Mouse (Mus musculus): ENCODE data around the gene Pycard. TPM values are rescaled to one million over a fixed set of nuclear protein-coding genes. Genes with fewer than 3 reads are reported as not detected.
A peak's percentile ranks its signal among the peaks of the same experiment; 100 is the strongest.

Pycard gene
- polyA plus RNA-seq, 1 experiment from 2014 or later: 4.1 TPM

DNA sequence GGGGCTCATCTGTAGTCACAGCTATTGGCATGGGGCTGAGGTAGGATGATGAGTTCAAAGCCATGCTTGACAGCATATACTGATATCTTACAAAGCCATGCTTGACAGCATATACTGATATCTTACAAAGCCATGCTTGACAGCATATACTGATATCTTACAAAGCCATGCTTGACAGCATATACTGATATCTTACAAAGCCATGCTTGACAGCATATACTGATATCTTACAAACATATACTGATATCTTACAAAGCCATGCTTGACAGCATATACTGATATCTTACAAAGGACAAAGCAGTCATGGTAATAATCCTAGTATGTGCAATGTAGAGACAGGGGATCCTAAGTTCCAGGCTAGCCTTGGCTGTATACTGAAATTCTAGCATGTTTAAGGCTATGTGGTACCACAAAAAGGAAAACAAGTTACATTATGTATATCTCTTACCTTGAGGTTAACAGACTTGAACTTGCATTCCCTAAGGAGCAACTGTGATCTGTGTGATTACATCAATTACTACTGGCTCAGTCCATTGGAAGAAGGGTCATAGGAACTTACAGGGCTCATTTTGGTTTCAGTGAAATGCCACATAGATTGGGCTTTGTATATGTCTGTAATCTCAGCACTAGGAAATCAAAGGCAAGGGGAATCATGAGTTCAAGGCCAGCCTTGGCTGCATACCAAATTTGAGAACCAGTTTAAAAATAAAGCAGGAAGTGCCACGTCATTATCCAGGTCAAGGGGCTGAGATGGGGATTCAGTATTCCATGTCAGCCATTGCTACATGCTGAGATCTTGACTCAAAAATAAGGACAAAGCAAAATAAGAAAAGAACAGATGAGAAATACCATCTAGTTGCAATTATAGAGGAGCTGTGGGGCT is 6.6 kb upstream of the Pycard start:
- ATAC-seq: no peak
- WGBS: 89% methylated on average over 1 of the region's 1 CpGs

DNA sequence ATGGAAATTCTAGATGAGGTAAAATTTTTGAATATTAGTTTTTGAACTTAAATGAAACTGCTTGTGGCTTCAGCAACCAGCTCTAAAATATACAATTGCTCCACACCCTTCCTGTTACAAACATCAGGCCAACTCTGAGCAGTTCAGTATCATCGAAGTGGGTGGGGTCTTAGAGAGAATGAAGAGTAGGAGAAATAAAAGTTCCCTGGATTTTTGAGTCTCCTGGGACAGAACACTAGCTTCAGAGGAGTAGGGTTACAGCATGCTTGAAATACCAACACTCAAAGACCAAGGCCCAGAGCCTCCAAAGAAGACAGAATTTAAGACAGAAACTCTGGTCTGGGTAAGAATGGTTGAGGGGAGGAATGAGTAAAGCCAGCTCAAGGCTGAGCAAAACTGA is 5.8 kb upstream of the Pycard start:
- 89% methylated on average over 1 of the region's 1 CpGs for WGBS
- Histone ChIP-seq H3K9ac (replicated peaks) (no peak overlapping the region), H3K36me3 (no peaks in the 10 kb centered on the region), H3K27ac (no peak overlapping the region), H3K27me3 (peaks cover 4% of the 10 kb centered on the region; the same call in 1 of the 2 replicates), H3K9me3 (no peaks in the 10 kb centered on the region), H3K4me1 (replicated peaks) (peaks cover 2% of the 10 kb centered on the region), H3K4me3 (replicated peaks) (no peak overlapping the region), H3K4me2 (replicated peaks) (no peak overlapping the region)
- no peak for ATAC-seq

More for the DNA sequence above, 6.6 kb upstream of the Pycard start:
- Histone ChIP-seq H3K36me3 (no peaks in the 10 kb centered on the region), H3K4me3 (replicated peaks) (no peak overlapping the region), H3K9ac (replicated peaks) (no peak overlapping the region), H3K9me3 (no peaks in the 10 kb centered on the region), H3K4me1 (replicated peaks) (peaks cover 8% of the 10 kb centered on the region), H3K27me3 (peaks cover 8% of the 10 kb centered on the region; the same call in 1 of the 2 replicates), H3K27ac (no peak overlapping the region), H3K4me2 (replicated peaks) (no peak overlapping the region)

DNA sequence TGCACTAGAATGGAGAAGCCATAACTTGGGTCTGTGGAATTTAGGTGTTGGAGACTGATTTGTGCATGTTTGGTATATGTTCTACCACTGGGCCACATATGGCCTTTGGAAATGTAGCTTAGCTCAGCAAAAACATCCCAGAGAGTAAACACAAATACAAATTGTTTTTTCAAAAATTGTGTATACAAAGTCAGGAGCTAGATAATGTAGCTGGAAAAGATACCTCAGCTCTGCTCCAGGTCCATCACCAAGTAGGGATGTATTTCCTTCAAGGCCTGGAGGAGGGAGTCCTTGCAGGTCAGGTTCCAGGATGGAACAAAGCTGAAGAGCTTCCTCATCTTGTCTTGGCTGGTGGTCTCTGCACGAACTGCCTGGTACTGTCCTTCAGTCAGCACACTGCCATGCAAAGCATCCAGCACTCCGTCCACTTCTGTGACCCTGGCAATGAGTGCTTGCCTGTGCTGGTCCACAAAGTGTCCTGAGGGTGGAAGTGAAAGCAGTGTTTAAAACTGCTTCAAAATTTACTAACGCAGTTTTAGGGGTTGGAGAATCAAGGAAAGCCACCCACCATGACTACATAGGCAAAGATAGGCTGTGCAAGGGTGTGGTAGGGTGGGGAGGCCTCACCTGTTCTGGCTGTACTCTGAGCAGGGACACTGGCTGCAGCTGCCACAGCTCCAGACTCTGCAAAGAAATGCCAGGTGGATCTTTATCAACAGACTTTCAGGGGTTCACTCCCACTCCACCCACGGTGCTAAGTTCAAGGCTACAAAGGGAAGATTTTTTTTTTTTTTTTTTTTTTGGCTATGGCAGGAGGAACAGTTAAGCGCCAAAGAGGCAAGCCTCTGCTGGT is 953 bp downstream of the Pycard start:
- Histone ChIP-seq H3K9me3 (no peaks in the 10 kb centered on the region), H3K4me1 (replicated peaks) (no peaks in the 10 kb centered on the region), H3K4me2 (replicated peaks) (peak overlapping the region; percentile 26), H3K27ac (no peak overlapping the region), H3K27me3 (no peaks in the 10 kb centered on the region), H3K4me3 (replicated peaks) (no peak overlapping the region), H3K36me3 (peaks cover 22% of the 10 kb centered on the region), H3K9ac (replicated peaks) (no peak overlapping the region)
- 46% methylated on average over 5 of the region's 5 CpGs for WGBS
- no peak for ATAC-seq

DNA sequence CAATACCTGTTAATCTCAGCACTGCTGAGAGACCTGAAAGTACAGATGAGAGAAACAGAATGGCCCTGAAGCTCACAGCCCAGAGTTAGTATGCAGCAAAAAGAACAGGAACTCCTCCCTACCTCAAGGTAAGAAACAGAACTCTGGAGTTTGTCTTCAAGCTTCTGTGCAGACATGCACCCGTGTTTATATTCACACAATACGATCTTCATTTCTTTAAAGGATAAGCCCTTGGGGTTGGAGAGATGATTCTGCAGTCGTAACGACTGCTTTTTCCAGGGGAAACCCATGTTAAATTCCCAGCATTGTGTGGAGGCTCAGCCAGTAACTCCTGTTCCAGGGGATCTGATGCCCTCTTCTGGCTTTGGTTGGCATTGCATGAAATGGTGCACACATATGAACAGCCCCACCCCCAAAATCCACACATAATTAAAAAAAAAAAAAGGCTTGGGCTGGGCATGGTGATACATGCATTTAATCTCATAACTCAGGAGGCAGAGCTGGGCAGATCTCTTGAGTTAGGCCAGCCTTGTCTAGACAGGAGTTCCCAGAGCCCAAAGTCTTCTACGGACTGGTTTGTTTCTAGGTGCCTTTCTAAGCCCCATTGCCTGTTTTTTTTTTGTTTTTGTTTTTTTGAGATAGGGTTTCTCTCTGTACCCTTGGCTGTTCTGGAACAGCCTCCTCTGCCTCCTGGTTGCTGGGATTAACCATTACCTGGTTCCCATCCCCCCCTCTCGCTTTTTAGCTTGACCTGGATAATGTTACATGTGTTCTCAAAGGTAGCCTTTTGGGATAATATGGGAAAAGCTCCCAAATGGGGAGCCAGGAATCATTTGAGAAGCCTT is 1.8 kb downstream of the Pycard start:
- H3K27ac ChIP-seq: peak overlapping the region; percentile 40
- WGBS: 51% methylated on average over 6 of the region's 6 CpGs

DNA sequence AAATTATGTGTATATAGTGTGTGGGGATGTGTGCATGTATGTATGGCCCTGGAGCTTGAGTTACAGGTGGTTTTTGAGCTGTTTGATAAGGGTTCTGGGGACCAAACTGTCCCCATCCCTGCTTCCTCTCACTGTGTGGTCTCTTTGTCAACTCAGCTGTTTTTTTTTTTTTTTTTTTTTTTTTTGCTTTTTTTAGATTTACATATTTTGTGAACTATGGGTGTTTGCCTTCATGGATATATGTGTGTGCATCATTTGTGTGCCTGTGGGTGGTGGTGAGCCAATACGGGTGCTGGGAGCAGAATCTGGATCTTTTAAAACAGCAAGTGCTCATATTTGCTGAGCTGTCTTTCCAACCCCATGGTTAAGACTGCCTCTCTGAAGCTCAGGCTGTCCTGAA is 4.8 kb downstream of the Pycard start:
- Histone ChIP-seq H3K36me3 (peaks cover 58% of the 10 kb centered on the region), H3K27ac (no peak overlapping the region), H3K4me3 (replicated peaks) (no peak overlapping the region), H3K27me3 (no peaks in the 10 kb centered on the region), H3K9ac (replicated peaks) (no peak overlapping the region), H3K9me3 (no peaks in the 10 kb centered on the region), H3K4me1 (replicated peaks) (no peaks in the 10 kb centered on the region), H3K4me2 (replicated peaks) (no peak overlapping the region)
- ATAC-seq: no peak
- 90% methylated on average over 1 of the region's 1 CpGs for WGBS

More for the DNA sequence above, 1.8 kb downstream of the Pycard start:
- peak; percentile 56 for ATAC-seq
- Histone ChIP-seq H3K4me3 (replicated peaks) (no peak overlapping the region), H3K9ac (replicated peaks) (no peak overlapping the region), H3K4me2 (replicated peaks) (no peak overlapping the region), H3K4me1 (replicated peaks) (no peaks in the 10 kb centered on the region), H3K36me3 (peaks cover 30% of the 10 kb centered on the region), H3K27me3 (no peaks in the 10 kb centered on the region), H3K9me3 (no peaks in the 10 kb centered on the region)

DNA sequence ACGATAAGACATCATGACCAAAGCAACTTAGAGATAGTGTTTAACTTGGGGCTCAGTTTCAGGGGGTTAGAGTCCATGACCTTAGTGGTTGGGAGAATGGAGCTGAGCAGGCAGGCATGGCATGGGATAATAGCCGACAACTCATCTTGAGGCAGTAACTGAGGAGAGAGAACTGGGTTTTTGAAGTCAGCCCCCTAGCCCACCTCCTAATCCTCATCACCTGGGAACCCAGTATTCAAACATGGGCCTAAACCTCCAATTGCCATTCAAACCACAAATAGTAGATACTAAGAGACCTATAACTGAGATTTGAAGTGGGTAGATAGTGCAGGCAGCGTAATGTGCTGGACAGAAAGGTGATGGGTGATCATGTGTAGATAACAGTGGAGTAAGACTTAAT is 13.1 kb downstream of the Pycard start:
- WGBS: 94% methylated on average over 3 of the region's 3 CpGs
- no peaks in the 10 kb centered on the region for H3K4me1 ChIP-seq (replicated peaks)

DNA sequence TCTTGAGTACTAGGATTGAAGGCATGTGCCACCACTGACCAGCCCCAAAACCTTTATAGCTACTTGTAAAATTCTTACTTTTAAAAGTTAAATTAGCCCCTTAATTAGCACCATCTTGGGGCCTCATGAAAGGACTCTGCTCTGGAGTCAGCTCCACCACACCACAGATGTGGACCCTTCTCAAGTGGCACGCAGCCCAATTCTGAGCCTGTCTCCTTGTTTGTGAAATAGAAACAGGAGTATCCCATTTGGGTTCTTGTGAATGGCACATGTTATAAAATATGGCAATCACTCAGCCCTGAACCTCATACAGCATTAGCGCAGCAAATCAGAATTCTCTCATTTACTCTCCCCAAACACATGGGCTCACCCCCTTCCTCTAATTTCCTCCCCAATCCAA is 14.8 kb downstream of the Pycard start:
- 99% methylated on average over 2 of the region's 2 CpGs for WGBS
- peaks cover 97% of the 10 kb centered on the region for H3K36me3 ChIP-seq
- H3K27ac ChIP-seq: no peak overlapping the region
- no peaks in the 10 kb centered on the region for H3K27me3 ChIP-seq
- H3K9ac ChIP-seq (replicated peaks): no peak overlapping the region
- H3K4me2 ChIP-seq (replicated peaks): no peak overlapping the region
- H3K9me3 ChIP-seq: no peaks in the 10 kb centered on the region
- H3K4me3 ChIP-seq (replicated peaks): no peak overlapping the region
- no peaks in the 10 kb centered on the region for H3K4me1 ChIP-seq (replicated peaks)
- no peak for ATAC-seq

More for the DNA sequence above, 13.1 kb downstream of the Pycard start:
- no peak overlapping the region for H3K4me3 ChIP-seq (replicated peaks)
- H3K36me3 ChIP-seq: peaks cover 96% of the 10 kb centered on the region
- H3K9me3 ChIP-seq: no peaks in the 10 kb centered on the region
- no peak overlapping the region for H3K4me2 ChIP-seq (replicated peaks)
- H3K27ac ChIP-seq: no peak overlapping the region
- H3K9ac ChIP-seq (replicated peaks): no peak overlapping the region
- no peaks in the 10 kb centered on the region for H3K27me3 ChIP-seq
- no peak for ATAC-seq

DNA sequence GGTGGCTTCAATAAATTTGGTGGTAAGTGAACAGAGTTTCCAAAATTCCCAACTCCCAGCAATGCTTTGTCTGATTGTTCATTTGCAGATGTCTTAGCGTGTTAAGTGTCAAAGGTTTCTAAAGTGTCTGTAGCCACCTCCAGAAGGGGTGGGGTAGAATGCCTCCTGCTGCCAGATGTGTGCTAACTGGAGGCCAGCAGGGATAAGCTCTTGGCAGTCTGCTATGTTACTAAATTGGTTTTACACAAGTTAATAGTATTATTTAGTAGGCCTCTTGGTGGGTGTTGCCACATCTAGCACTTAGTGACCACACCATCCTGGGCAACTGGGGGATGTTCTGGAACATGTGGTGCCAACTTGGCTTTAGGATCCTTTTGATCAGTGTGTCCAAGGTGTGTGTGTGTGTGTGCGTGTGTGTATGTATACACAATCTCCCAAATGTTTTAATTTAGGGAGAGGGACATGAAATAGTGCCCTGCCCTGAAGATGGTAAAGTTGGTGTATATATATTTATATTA is 19.2 kb downstream of the Pycard start:
- Histone ChIP-seq H3K36me3 (peaks cover 95% of the 10 kb centered on the region), H3K27me3 (no peaks in the 10 kb centered on the region), H3K4me1 (replicated peaks) (peaks cover 11% of the 10 kb centered on the region), H3K4me2 (replicated peaks) (no peak overlapping the region), H3K27ac (no peak overlapping the region), H3K9me3 (no peaks in the 10 kb centered on the region), H3K4me3 (replicated peaks) (no peak overlapping the region), H3K9ac (replicated peaks) (no peak overlapping the region)
- 85% methylated on average over 2 of the region's 2 CpGs for WGBS
- ATAC-seq: no peak

DNA sequence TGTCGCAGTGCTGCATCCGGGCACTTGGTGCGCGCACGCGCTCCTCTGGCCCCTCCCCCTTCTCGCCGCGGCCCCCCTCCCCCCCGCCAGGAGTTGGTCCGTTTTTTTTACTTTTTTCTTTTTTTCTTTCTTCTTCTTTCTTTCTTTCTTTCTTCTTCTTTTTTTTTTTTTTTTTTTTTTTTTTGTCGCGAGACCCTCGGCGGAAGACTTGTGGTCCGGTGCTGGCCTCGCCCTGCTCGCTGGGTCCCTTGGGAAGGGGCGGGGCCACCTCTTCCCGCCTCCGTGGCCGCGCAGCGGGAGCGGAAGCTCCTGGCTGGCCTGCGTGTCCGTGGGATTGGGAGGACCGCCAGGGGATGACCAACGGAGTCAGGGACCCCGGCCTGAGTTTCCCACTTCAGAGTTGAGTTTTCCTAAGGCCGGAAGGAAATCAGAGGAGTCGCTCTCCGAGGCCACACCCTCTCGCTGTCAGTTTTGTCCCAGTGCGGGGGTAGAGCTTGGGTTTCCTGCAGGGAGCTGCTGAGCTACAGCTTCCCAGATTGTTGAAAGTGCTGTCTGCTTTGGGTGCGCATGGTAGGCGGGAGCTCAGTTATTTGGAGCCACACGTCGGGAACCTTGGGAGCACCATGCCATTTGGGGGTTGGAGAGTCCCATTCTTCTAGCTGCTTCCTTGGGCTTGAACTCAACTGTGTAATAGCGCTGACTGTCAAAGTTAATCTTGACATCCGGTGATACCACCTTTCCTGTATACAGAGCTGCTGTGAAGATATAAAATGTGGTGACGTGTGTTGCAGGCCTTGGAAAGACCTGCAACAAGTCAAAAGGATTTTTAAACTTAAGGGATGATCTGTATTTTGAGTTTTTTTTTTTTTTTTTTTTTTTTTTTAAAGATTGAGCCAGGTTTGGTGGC is 25.5 kb downstream of the Pycard start:
- H3K27me3 ChIP-seq: no peaks in the 10 kb centered on the region

DNA sequence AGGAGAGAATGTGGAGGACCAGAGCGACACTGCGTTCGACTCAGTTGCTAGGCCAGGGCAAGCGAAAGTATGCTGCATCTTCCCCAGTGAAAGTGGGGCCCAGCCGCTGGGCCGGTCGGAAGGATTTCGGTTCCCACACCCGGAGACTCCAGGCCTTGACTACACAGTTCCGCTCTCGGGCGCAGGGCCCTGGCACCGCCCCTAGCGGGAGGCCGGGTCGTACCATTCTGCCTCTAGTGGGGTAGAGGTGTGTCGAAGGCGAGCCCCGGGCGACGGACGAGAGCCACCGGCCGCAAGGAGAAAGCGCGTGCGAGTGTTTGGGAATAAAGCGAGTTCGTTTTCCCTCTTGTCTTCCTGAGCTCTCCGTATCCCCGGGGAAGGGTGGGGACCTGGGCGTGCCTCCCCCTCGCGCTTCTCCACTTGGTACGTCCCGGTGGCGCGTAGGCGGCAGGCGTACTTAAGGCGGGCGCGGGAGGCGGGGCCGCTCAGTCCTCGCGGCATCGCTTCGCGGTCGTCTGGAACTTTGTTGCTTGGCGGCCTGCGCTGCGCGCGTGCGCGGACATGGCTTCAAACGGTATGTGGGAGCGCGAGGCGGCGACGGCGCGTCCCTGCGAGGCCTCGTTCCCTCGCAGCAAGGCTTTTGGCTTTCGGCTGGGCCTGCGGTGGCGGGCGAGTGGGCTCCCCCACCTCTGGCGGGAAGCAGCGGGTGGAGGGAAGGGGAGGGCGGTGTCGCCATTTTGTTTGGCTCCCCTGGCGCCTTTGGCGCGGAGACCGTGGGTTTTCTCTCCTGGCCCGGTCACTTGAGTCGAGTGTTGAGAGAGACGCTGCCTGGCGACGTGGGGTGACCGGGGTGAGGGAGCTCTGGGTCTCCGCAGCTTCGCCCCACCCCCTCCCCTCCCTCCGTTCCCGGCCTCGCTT is 26.4 kb downstream of the Pycard start, which contains the start of gene Fus:
Fus (plus strand) TSS at position 454 of the 918 bp plus-strand sequence.
- ATAC-seq: peak; percentile 95
- under 1% methylated on average over 91 of the region's 92 CpGs for WGBS

More for the DNA sequence above, 25.5 kb downstream of the Pycard start:
- WGBS: under 1% methylated on average over 38 of the region's 42 CpGs
- peak overlapping the region; percentile 89 for H3K4me2 ChIP-seq (replicated peaks)
- H3K4me3 ChIP-seq (replicated peaks): peak overlapping the region; percentile 95
- peak overlapping the region; percentile 93 for H3K9ac ChIP-seq (replicated peaks)
- H3K27ac ChIP-seq: peak overlapping the region; percentile 97
- H3K4me1 ChIP-seq (replicated peaks): peaks cover 29% of the 10 kb centered on the region
- peak; percentile 53; the same call in 1 of the 2 replicates for ATAC-seq
- H3K9me3 ChIP-seq: no peaks in the 10 kb centered on the region
- peaks cover 36% of the 10 kb centered on the region for H3K36me3 ChIP-seq

More for the DNA sequence above, 26.4 kb downstream of the Pycard start, which contains the start of gene Fus:
- Histone ChIP-seq H3K4me2 (replicated peaks) (peak within 1 kb of the TSS; percentile 89), H3K27ac (peak within 1 kb of the TSS; percentile 97), H3K36me3 (peaks cover 27% of the 10 kb centered on the region), H3K9me3 (no peaks in the 10 kb centered on the region), H3K9ac (replicated peaks) (peak within 1 kb of the TSS; percentile 93), H3K4me3 (replicated peaks) (peak within 1 kb of the TSS; percentile 95), H3K27me3 (no peaks in the 10 kb centered on the region), H3K4me1 (replicated peaks) (peaks cover 29% of the 10 kb centered on the region)

Measured in midbrain, embryonic 13.5 days (tissue).